Mouse (Mus musculus) forebrain, postnatal 0 days (tissue): ENCODE measurements at regions not wholly inside any gene's neighbourhood (a gene's known extent, or its start where the extent isn't known, plus 50 kb on each side); places are given as distances from the start of the nearest gene placed in this dataset.

Experiments
- ATAC-seq: fragments of 200-750 bp; cut with Nextera tagmentation; 2 replicates; pipeline ENCODE4 v1.8.0; 2017; ENCODE audit warnings: mild to moderate bottlenecking, moderate library complexity
- DNase-seq: peaks from one replicate; pipeline ENCODE4 v3.0.0-alpha.2; 2015
- H3K27ac ChIP-seq: fragments of 300-500 bp; sonication (generic); 2 replicates; pipeline ENCODE4 v1.5.1; 2014; ENCODE audit warnings: low read depth, mild to moderate bottlenecking, antibody characterized with exemption, low read length, moderate library complexity, mixed read lengths
- H3K27me3 ChIP-seq: fragments of 300-500 bp; sonication (generic); 2 replicates; pipeline ENCODE4 v1.6.1; 2014; ENCODE audit warnings: mild to moderate bottlenecking, low read length, mixed read lengths; ENCODE audit not compliant: insufficient read depth
- H3K36me3 ChIP-seq: fragments of 300-500 bp; sonication (generic); 2 replicates; pipeline ENCODE4 v1.6.1; 2014; ENCODE audit warnings: mild to moderate bottlenecking, moderate library complexity; ENCODE audit not compliant: insufficient read depth
- H3K4me1 ChIP-seq: fragments of 300-500 bp; sonication (generic); 2 replicates; pipeline ENCODE4 v1.6.1; 2014; ENCODE audit warnings: antibody characterized with exemption; ENCODE audit not compliant: insufficient read depth
- H3K4me2 ChIP-seq: fragments of 300-500 bp; sonication (generic); 2 replicates; pipeline ENCODE4 v1.6.1; 2014; ENCODE audit warnings: low read depth, mild to moderate bottlenecking, moderate library complexity
- H3K4me3 ChIP-seq: fragments of 300-500 bp; sonication (generic); 2 replicates; pipeline ENCODE4 v1.5.1; 2014; ENCODE audit warnings: low read depth, low read length, mixed read lengths
- H3K9ac ChIP-seq: fragments of 300-500 bp; sonication (generic); 2 replicates; pipeline ENCODE4 v1.6.1; 2014; ENCODE audit warnings: mild to moderate bottlenecking
- H3K9me3 ChIP-seq: fragments of 300-500 bp; sonication (generic); 2 replicates; pipeline ENCODE4 v1.6.1; 2016; ENCODE audit warnings: low read length
- CTCF ChIP-seq: sonication (generic); IDR thresholded peaks from 2 replicates; pipeline ENCODE4 v1.5.1; 2016; ENCODE audit warnings: antibody characterized with exemption, control low read depth, low read depth
- WGBS: fragments of 180-500 bp; shearing (Covaris S2); extraction: QIAGEN DNeasy Blood & Tissue Kit; methylation state at CpG from one replicate; pipeline ENCODE4 v1.1.7; 2014; 5-methylcytosine and 5-hydroxymethylcytosine counted together

DNA sequence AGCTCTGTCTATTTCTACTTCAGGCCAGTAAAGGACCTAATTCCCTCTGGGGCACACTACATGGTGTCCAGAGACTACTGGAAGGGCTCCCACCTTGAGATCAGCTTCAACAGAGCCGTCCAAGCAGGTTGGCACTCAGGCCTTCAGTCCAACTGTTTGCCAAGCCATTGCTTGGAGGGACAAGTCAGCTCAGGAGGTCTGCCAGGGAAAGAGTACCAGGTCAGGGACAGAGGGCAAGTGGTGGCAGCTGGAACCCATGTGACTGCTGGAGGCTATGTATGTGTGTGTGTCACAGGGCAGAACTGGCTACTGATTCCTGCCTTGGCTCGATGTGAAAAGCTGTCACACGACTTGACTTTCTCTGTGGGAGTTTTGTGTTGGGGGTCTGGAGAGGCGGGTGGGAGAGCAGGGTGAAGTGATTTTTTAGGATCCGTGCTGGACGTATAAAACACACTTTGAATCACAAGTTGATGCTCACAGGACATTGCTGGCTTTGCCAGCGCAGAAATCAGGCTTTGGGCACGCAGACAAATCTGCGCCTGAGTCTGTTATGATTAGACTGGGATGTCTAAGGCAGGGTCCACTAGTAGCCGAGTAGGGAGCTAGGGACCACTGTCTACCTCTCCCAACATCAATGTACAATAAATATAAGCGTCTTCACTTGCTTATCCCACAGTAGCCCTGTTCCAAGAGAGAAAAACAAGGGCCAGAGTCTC is 118.0 kb downstream of the Sec61b start:
- H3K9me3 ChIP-seq = no peaks in the 10 kb centered on the region
- H3K27me3 ChIP-seq = no peaks in the 10 kb centered on the region
- H3K27ac ChIP-seq = no peak overlapping the region
- 81% methylated on average over 11 of the region's 11 CpGs for WGBS
- H3K9ac ChIP-seq = no peak overlapping the region
- no peak for ATAC-seq
- no peak overlapping the region for H3K4me3 ChIP-seq
- no peaks in the 10 kb centered on the region for H3K4me1 ChIP-seq
- TF ChIP-seq CTCF = no peak
- H3K36me3 ChIP-seq = no peaks in the 10 kb centered on the region
- DNase-seq = no peak
- H3K4me2 ChIP-seq = no peak overlapping the region

DNA sequence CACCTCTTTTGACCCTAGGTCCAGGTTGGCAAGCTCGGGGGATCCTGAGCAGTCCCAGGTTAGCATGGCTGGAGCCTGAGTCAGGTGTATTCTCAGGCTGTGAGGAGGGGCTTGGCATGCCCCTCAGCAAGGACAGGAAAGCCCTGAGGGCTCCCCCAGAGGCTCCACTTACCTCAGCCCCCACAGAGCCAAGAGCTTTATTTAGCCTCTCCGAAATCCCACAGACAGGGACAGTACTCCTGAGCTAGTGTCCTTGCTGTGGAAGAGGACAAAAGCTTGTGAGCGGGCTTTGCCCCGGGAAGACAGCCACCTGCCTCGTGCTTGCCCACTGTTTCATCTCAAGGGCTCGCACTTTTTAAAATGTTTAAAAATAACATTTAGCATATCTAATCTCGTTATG is 118.7 kb downstream of the Sec61b start:
- no peak for ATAC-seq
- 71% methylated on average over 7 of the region's 7 CpGs for WGBS

DNA sequence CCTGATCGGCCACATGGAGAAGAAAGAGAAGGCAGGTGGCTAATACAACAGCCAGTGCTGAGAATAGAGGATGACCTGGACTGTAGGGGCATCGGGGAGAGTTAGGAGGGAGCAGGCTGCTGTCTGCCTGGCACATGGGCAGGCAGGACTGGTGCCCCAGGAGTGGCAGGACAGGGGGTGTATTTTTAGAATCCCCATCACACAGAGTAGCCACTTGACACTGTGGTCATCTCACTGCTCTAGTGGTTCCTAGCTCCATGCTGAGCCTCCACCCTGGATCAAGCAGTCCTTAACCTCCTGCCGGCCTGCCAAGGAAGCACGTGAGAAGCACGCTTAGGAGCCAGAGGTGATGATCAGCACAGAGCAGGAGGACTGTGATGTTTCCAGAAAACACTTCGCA is 119.7 kb downstream of the Sec61b start:
- H3K4me1 ChIP-seq = no peaks in the 10 kb centered on the region
- 70% methylated on average over 6 of the region's 6 CpGs for WGBS
- no peak overlapping the region for H3K4me3 ChIP-seq
- no peaks in the 10 kb centered on the region for H3K27me3 ChIP-seq
- H3K36me3 ChIP-seq = no peaks in the 10 kb centered on the region
- H3K4me2 ChIP-seq = no peak overlapping the region
- DNase-seq = no peak
- no peaks in the 10 kb centered on the region for H3K9me3 ChIP-seq
- no peak overlapping the region for H3K27ac ChIP-seq
- TF ChIP-seq CTCF = no peak
- no peak for ATAC-seq
- H3K9ac ChIP-seq = no peak overlapping the region

More for the DNA sequence above, 118.7 kb downstream of the Sec61b start:
- H3K9me3 ChIP-seq = no peaks in the 10 kb centered on the region
- H3K4me2 ChIP-seq = no peak overlapping the region
- no peak overlapping the region for H3K27ac ChIP-seq
- TF ChIP-seq CTCF = no peak
- no peaks in the 10 kb centered on the region for H3K36me3 ChIP-seq
- H3K4me3 ChIP-seq = no peak overlapping the region
- no peak for DNase-seq
- no peak overlapping the region for H3K9ac ChIP-seq
- no peaks in the 10 kb centered on the region for H3K27me3 ChIP-seq
- no peaks in the 10 kb centered on the region for H3K4me1 ChIP-seq

DNA sequence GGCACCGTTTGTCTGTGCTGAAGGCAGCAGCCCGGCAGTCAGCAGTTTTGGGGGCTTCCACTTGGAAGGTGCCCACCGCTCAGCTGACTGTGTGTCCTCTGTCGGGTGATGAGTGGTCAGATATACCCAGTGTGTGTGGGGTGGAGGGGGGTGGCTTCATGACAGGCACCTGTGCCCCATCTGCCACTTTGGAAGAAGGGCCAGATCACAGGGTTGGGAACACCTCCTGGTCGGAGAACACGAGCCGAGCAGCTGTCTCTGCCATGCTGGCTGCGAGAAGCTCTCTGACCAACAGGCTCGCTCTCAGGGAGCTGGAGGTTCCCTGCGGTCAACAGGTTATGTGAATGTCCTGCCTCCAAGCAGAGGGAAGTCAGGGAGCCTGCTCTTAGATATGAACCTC is 121.4 kb downstream of the Sec61b start:
- no peak overlapping the region for H3K27ac ChIP-seq
- H3K4me3 ChIP-seq = no peak overlapping the region
- no peak for ATAC-seq
- H3K9ac ChIP-seq = no peak overlapping the region
- WGBS = 85% methylated on average over 10 of the region's 10 CpGs
- no peaks in the 10 kb centered on the region for H3K9me3 ChIP-seq
- no peak for TF ChIP-seq CTCF
- H3K27me3 ChIP-seq = no peaks in the 10 kb centered on the region
- no peaks in the 10 kb centered on the region for H3K4me1 ChIP-seq
- DNase-seq = no peak
- no peaks in the 10 kb centered on the region for H3K36me3 ChIP-seq
- H3K4me2 ChIP-seq = no peak overlapping the region

DNA sequence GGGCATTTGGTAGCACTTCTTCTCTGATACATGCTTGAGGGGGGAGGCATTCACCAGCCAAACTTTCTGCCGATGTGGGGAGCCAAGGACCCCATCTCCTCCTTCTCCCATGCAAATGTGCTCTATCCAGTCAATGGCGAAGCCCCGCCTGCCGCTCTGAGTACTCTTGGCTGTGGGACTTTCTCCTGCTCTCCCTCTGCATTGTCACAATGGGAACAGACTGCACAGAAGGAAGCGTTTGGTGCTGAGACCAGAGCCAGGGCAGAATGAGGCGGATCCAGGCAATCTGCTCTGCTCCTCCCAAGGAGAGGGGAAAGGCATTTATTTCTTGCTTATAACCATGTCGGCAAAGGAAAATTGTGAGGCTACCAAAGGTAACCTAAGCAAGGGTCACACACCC is 123.1 kb downstream of the Sec61b start:
- no peak overlapping the region for H3K9ac ChIP-seq
- peak overlapping the region; percentile 62; the same call in 1 of the 2 replicates for H3K27ac ChIP-seq
- no peak overlapping the region for H3K4me3 ChIP-seq
- TF ChIP-seq CTCF = no peak
- DNase-seq (peak; percentile 85), ATAC-seq (peak; percentile 95)
- no peaks in the 10 kb centered on the region for H3K27me3 ChIP-seq
- no peaks in the 10 kb centered on the region for H3K36me3 ChIP-seq
- H3K4me2 ChIP-seq = no peak overlapping the region
- H3K9me3 ChIP-seq = no peaks in the 10 kb centered on the region
- 32% methylated on average over 7 of the region's 7 CpGs for WGBS
- no peaks in the 10 kb centered on the region for H3K4me1 ChIP-seq

DNA sequence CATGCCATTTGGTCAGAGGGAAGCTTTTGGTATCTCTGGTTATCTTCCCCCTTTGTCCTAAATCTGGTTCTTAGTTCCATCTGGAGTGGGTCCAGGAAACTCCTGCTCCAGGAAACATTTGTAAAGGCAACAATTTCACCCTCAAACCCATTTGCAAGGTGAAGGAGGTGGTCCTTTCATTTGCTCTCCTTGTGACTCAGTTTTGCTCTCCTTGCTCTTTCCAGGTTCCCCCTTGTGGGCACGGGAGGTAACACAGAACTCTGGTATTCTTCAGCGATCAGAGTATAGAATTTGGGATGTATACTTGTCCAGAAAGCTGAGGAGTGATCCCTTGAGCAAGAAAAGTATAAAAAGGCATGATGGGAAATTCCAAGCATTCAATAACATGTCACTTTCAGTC is 123.8 kb downstream of the Sec61b start:
- H3K36me3 ChIP-seq = no peaks in the 10 kb centered on the region
- 49% methylated on average over 2 of the region's 2 CpGs for WGBS
- no peak for ATAC-seq
- no peak overlapping the region for H3K4me3 ChIP-seq
- H3K27ac ChIP-seq = peak overlapping the region; percentile 62
- no peak for DNase-seq
- H3K27me3 ChIP-seq = no peaks in the 10 kb centered on the region
- H3K4me1 ChIP-seq = no peaks in the 10 kb centered on the region
- peak; percentile 66 for TF ChIP-seq CTCF
- H3K4me2 ChIP-seq = no peak overlapping the region
- no peak overlapping the region for H3K9ac ChIP-seq
- H3K9me3 ChIP-seq = no peaks in the 10 kb centered on the region

DNA sequence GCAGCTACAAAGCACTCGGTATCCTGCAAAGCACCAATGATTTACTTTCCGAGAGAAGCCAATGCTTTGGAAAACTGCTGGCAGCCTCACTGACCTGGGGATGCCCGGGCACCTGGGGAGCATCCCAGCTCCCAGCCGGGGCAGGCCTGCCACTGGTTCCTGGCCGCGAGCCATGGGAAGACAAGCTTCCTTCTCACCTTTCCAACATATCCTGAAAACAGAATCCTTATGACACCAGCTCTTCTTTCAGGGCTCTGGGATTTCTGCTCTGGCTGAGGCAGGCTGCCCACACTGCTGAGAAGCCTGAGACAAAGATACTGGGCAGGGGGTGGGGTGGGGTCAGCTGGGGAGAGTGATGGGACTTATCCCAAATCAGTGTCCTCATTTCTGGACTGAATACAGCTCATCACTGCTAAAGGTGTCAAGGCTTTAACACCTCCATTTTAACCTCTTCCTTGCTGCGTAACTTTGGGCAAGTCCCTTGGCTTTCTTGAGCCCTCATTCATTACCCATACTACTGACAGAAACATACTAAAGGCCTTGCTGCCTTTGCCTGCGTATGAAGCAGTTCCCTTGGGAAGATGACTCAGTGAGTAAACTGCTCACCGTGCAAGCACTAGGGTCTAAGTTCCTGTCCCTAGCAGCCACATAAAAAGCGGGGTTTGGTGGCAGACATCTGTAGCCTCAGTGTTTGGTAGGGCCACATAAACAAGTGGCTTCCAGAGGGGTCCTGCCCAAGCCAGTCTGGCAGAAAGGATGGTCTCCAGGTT is 127.0 kb downstream of the Sec61b start:
- peaks cover 4% of the 10 kb centered on the region; the same call in 1 of the 2 replicates for H3K4me1 ChIP-seq
- no peak for DNase-seq
- no peak for TF ChIP-seq CTCF
- H3K36me3 ChIP-seq = no peaks in the 10 kb centered on the region
- no peak overlapping the region for H3K27ac ChIP-seq
- no peaks in the 10 kb centered on the region for H3K27me3 ChIP-seq
- WGBS = 83% methylated on average over 10 of the region's 10 CpGs
- no peak overlapping the region for H3K9ac ChIP-seq
- ATAC-seq = no peak
- no peak overlapping the region for H3K4me3 ChIP-seq
- no peak overlapping the region for H3K4me2 ChIP-seq
- H3K9me3 ChIP-seq = no peaks in the 10 kb centered on the region
